Mouse (Mus musculus): ENCODE results near the gene Alg14. TPM values are rescaled to one million over a fixed set of nuclear protein-coding genes. Genes with fewer than 3 reads are reported as not detected.

The Alg14 gene
- 37.0 and 44.5 TPM in 2 replicates for polyA plus RNA-seq (2015; fragmentation: Nextera tagmentation; extraction: Ambion mirVana)

DNA sequence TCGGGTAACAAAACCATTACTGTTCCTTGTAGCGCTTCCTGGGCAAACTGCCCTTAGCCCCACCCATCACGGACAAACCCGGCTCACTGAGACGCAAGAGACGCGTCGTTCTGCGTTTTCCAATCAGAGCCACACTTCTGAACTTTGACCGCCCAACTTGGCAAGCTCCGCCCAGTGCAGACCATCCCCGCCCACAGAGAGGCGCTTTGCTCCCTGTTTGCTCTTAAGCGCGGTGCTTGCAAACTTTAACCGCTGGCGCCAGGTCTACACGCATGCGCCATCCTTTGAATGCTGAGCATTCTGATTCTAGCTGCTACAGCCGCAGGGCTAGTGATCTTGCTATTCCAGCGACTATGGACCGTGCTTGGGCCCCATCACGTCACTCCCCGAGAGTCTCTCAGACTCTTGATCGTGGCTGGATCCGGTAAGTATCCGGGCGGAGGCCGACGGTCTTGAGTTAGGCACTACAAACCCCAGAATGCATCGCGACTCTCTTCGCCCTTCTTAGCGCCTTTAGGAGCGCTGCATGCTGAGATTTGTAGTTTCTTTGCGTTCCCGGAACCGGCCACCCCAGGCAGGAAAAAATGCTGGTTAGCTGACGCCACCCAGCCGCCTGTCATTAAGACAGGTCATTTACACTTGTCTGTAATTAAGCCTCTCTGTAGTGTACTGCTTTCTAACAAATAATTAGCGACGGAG lies at the start of gene Alg14:
TSS of gene Alg14 (plus strand) at position 214 of the 699 bp plus-strand sequence.
- Histone ChIP-seq H3K9ac (peak within 1 kb of the TSS; percentile 78), H3K27me3 (no peaks in the 10 kb centered on the region), H3K4me2 (peak within 1 kb of the TSS; percentile 62), H3K27ac (peak within 1 kb of the TSS; percentile 97), H3K36me3 (no peaks in the 10 kb centered on the region), H3K4me3 (peak within 1 kb of the TSS; percentile 67), H3K4me1 (peaks cover 5% of the 10 kb centered on the region), H3K9me3 (no peaks in the 10 kb centered on the region)
- ATAC-seq (ENCODE audit: insufficient number of reproducible peaks, insufficient read depth, low FRiP score, low TSS enrichment, low read depth) = peak; percentile 95
- under 1% methylated on average over 42 of the region's 42 CpGs for WGBS

DNA sequence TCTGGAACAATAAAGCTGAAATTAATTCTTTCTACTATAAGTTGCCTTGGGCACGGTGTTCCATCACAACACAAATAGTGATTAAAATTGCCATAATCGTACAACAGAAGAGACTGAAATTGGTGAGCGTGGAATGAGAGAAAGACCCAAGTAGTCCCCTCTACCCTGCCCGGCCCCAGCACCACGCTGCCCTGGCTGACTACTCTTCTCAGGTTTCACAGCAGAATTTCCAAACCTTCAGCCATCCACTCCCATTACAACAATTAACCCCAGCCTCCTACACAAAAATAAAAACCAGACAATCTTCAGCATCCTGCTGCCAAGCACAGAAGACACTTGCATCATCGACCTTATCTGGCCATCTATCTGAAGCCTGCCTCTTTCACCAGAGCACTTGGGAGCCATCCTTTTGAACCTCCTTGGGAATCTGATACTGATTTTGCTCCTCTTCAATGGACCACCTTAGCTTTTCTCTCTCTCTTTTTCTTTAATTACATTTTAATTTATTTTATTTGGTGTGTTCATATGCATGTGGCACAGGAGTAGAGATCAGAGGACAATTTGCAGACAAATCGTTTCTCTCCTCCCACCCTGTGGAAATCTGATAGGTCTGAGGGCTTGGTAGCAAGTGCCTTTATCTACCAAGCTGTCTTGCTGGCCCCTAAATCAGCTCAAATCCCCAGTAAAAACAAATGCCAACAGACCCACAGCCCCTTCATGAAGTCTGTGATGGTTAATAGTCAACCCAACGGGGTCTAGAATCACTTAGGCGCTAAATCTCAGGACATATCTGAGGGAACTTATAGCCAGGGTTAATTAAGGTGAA lies 49.2 kb upstream of the Alg14 start:
- no peak for ATAC-seq (ENCODE audit: insufficient number of reproducible peaks, insufficient read depth, low FRiP score, low TSS enrichment, low read depth)
- H3K4me2 ChIP-seq = no peak overlapping the region
- H3K9me3 ChIP-seq = no peaks in the 10 kb centered on the region

DNA sequence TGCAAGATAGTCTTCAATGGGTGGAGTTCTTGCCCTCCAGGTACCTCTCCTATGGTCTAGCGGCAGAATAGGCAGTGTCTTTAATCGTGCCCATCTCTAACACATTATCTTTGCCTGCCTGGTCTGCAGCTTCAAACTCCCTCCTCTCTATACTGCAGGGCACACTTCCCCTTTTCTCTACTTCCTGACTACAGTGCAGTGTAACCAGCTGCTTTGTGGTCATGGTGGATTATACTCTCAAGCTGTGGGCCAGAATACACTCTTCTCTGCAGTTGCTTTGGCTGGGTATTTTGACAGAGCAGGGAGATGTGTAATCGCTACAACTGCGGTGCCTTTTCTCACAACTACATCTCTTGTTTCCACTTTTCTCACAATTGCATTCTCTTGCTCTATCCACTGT lies 48.6 kb upstream of the Alg14 start:
- no peak overlapping the region for H3K4me2 ChIP-seq
- peaks cover 33% of the 10 kb centered on the region for H3K4me1 ChIP-seq
- H3K27me3 ChIP-seq = no peaks in the 10 kb centered on the region
- no peak overlapping the region for H3K4me3 ChIP-seq
- no peaks in the 10 kb centered on the region for H3K36me3 ChIP-seq
- no peak overlapping the region for H3K9ac ChIP-seq
- no peaks in the 10 kb centered on the region for H3K9me3 ChIP-seq
- H3K27ac ChIP-seq = peak overlapping the region; percentile 39; the same call in 1 of the 2 replicates
- peak; percentile 64; the same call in 1 of the 2 replicates for ATAC-seq (ENCODE audit: insufficient number of reproducible peaks, insufficient read depth, low FRiP score, low TSS enrichment, low read depth)
- 42% methylated on average over 4 of the region's 4 CpGs for WGBS

More for the DNA sequence above, 49.2 kb upstream of the Alg14 start:
- Histone ChIP-seq H3K27ac (no peak overlapping the region), H3K4me3 (no peak overlapping the region), H3K36me3 (no peaks in the 10 kb centered on the region), H3K4me1 (peaks cover 33% of the 10 kb centered on the region), H3K27me3 (no peaks in the 10 kb centered on the region), H3K9ac (no peak overlapping the region)
- 36% methylated on average over 9 of the region's 9 CpGs for WGBS

DNA sequence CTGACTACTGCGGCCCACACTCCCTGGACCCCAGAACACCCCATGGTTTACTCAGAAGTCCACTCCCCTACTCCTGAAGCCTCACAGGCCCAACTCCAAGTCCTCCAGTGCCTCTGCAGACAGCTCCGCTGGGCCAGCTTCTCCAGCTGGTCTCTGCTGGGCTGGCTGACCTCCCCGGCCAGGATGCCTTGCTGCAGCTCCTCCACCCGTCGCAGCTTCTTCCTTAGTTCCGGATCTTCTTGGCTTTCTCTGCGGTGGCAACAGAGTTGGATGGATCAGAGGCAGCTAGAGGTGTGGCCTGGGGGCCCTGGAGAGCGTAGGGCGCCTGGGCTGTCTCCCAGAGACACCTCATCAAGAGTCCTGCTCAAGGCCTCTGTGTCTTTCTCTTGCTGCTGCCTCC lies 41.5 kb upstream of the Alg14 start:
- WGBS = 94% methylated on average over 9 of the region's 9 CpGs
- Histone ChIP-seq H3K9ac (no peak overlapping the region), H3K27ac (no peak overlapping the region), H3K36me3 (no peaks in the 10 kb centered on the region), H3K4me2 (no peak overlapping the region), H3K9me3 (no peaks in the 10 kb centered on the region), H3K4me3 (no peak overlapping the region), H3K27me3 (no peaks in the 10 kb centered on the region), H3K4me1 (peaks cover 7% of the 10 kb centered on the region; the same call in 1 of the 2 replicates)
- ATAC-seq (ENCODE audit: insufficient number of reproducible peaks, insufficient read depth, low FRiP score, low TSS enrichment, low read depth) = no peak

DNA sequence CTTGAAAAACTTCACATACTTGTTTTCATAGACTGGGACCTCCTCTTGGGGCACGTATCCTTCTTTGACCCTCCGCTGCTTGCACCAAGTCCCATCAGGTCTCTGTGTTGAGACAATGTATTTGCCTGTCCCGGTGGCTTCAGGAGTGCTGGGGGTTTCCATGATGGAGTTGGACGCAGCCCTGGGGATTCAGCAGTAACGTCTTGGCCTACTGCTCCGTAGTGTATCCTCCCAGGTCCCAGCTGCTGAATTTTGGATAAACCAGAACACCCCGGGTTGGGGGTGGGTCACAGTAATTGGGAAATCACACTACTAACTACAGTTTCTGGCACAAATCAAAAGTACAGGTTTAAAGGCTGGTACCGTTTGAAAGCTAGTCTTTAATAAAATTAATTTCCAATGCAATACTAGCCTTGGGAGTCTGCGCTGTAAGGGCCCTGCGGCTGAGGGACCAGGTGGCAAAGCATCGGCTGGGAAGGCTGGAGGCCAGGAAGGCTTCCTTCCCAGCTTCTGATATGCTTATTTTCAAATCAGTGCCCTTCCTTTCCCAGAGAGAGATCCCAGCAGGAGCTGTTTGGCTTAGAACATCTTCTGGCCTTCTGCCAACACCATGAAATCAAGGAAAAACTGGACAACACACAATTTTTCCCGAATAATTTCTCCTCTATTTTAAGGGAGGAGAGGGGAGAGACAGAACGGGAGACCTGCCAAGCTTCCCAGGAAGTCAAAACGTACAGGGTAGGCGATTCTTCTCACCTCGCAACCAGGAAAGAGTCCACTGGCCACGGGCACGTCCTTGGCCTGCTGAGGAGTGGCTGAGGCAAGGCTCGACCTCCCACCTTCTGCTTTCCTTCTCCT lies 40.8 kb upstream of the Alg14 start:
- no peak for ATAC-seq (ENCODE audit: insufficient number of reproducible peaks, insufficient read depth, low FRiP score, low TSS enrichment, low read depth)
- H3K4me1 ChIP-seq = peaks cover 7% of the 10 kb centered on the region; the same call in 1 of the 2 replicates
- H3K9ac ChIP-seq = no peak overlapping the region
- no peak overlapping the region for H3K4me3 ChIP-seq
- H3K36me3 ChIP-seq = no peaks in the 10 kb centered on the region
- no peaks in the 10 kb centered on the region for H3K27me3 ChIP-seq
- 73% methylated on average over 19 of the region's 19 CpGs for WGBS
- no peaks in the 10 kb centered on the region for H3K9me3 ChIP-seq
- H3K4me2 ChIP-seq = no peak overlapping the region
- H3K27ac ChIP-seq = no peak overlapping the region

DNA sequence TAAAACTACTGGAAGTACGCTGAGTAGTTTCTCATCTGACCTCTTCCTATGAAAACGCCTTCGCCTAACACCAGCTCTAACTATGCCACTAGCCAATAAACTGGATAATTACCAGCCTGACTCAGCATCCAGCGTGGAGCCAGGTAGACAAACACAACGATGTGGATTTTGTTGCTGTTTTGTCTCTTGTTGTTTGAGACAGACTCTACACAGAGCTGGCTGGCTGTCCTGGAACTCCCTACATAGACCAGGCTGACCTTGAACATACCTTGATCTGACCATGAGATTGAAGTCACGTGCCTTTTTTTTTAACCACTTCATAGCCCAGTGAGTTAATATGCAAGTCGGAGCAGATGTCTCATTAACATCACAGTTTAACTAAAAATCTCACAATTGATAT lies 36.1 kb upstream of the Alg14 start:
- no peak for ATAC-seq (ENCODE audit: insufficient number of reproducible peaks, insufficient read depth, low FRiP score, low TSS enrichment, low read depth)
- Histone ChIP-seq H3K4me3 (no peak overlapping the region), H3K36me3 (no peaks in the 10 kb centered on the region), H3K9ac (no peak overlapping the region), H3K4me2 (no peak overlapping the region), H3K4me1 (peaks cover 7% of the 10 kb centered on the region; the same call in 1 of the 2 replicates), H3K9me3 (no peaks in the 10 kb centered on the region), H3K27me3 (peaks cover 16% of the 10 kb centered on the region), H3K27ac (no peak overlapping the region)
- 88% methylated on average over 7 of the region's 7 CpGs for WGBS

DNA sequence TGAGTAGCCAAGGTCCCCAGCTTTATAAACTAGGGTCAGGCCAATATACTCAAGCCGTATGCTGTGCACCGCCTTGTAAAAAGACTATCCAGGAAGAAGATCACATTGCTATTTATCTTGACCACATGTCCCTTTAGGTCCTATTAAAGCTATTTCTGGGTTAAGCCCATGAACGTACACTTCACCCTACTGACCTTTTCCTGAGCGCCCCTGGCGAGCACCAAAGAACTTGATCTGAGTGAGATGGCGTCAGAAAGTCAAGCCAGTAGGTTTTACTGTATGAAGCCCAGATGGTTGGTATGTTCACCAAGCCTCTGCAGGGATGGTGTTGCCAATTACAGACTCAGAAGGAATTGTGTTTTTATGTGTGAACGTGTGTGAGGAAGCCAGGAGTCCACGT lies 35.4 kb upstream of the Alg14 start:
- no peak overlapping the region for H3K4me3 ChIP-seq
- H3K27me3 ChIP-seq = peaks cover 23% of the 10 kb centered on the region
- no peak overlapping the region for H3K4me2 ChIP-seq
- H3K9ac ChIP-seq = no peak overlapping the region
- no peaks in the 10 kb centered on the region for H3K9me3 ChIP-seq
- 77% methylated on average over 8 of the region's 8 CpGs for WGBS
- peaks cover 3% of the 10 kb centered on the region; the same call in 1 of the 2 replicates for H3K4me1 ChIP-seq
- H3K27ac ChIP-seq = no peak overlapping the region
- H3K36me3 ChIP-seq = no peaks in the 10 kb centered on the region
- no peak for ATAC-seq (ENCODE audit: insufficient number of reproducible peaks, insufficient read depth, low FRiP score, low TSS enrichment, low read depth)

DNA sequence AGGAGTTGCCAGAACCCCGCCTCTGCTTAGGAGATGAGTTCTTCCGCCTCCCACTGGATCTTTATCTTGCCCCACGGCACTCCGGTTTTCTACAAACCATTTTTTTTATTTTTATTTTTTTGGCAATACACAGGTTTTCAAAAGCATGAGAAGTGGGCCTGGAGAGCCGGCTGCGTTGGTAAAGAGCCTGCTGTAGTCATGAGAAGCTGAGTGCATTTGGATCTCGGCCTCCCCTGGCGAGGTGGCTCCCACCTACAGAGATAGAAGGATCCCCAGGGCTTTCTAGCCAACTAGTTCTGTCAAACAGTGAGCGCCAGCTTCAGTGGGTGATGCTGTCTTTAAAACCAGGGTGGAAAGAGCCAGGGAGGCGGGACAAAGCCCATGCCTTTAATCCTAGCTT lies 34.2 kb upstream of the Alg14 start:
- Histone ChIP-seq H3K4me2 (no peak overlapping the region), H3K27ac (no peak overlapping the region), H3K9me3 (no peaks in the 10 kb centered on the region), H3K4me3 (no peak overlapping the region), H3K36me3 (no peaks in the 10 kb centered on the region), H3K9ac (no peak overlapping the region), H3K27me3 (peaks cover 33% of the 10 kb centered on the region), H3K4me1 (peaks cover 3% of the 10 kb centered on the region; the same call in 1 of the 2 replicates)
- 80% methylated on average over 10 of the region's 10 CpGs for whole genome bisulfite sequencing
- no peak for ATAC-seq (ENCODE audit: insufficient number of reproducible peaks, insufficient read depth, low FRiP score, low TSS enrichment, low read depth)

DNA sequence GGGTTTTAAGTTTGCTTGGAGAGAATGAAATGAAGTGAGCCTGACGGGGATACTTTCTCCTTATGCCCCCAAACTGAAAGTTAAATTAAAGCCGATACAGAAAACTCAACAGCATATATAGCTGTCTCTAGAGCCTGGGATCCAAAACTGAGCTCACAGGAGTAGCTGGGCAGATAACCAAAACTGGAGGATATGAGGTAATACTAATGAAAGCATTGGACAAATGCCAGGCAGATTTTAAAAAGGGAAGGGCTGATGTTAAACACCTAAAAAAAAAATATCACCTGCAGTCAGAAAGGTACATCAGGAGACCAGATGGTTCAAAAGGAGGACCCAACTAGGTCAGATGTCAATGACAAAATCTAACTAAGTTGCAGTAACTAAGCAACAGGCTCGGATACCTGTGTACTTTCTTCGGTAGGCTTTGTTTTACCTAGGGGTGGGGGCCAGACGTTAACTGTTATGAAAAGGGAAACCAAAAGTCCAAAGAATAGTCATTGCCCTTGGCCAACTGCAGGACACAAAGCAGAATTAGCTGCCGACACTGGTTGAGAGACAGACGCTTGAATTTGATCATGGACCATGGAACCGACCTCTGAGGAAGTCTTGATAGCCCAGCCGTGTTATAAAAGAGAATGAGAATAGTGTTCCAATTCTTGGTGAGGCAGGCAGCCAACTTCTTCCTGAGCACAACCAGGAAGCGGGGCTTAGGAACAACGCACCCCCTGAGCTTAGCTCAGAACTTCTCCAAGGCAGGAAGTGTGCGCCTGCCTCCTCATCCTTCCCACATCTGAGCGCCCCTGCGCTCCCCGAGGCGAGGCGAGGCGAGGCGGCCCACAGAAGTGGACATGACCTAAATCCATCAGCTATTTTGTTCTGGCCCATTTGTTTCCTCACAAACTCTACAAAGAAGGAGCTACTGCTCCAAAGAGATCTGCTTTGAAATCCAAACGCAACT lies 32.8 kb upstream of the Alg14 start:
- no peak overlapping the region for H3K4me2 ChIP-seq
- no peak for ATAC-seq (ENCODE audit: insufficient number of reproducible peaks, insufficient read depth, low FRiP score, low TSS enrichment, low read depth)
- WGBS = 71% methylated on average over 20 of the region's 20 CpGs
- no peak overlapping the region for H3K9ac ChIP-seq
- H3K9me3 ChIP-seq = no peaks in the 10 kb centered on the region
- peaks cover 10% of the 10 kb centered on the region; the same call in 1 of the 2 replicates for H3K4me1 ChIP-seq
- no peak overlapping the region for H3K4me3 ChIP-seq
- H3K27me3 ChIP-seq = peaks cover 46% of the 10 kb centered on the region
- H3K27ac ChIP-seq = no peak overlapping the region
- H3K36me3 ChIP-seq = no peaks in the 10 kb centered on the region

DNA sequence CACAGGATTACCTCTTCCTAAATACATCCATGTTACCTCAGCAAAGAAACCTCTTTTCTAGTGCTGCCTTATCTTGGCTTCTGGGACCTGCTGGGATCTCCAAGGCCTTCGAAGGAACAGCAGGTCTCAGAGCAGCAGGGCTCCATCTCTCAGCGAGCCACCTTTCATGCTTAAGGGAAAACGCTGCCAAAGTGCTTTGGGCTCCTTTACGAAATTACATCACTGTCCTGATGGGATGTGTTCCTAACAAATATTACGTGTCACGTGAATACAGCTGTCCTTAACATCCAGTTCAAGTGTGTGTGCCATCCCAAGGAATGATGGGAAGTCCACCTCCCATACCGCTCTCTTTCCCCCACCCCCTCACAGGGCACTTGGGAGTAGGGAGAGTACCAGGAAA lies 31.5 kb upstream of the Alg14 start:
- H3K9me3 ChIP-seq = no peaks in the 10 kb centered on the region
- no peaks in the 10 kb centered on the region for H3K36me3 ChIP-seq
- H3K4me2 ChIP-seq = no peak overlapping the region
- no peak overlapping the region for H3K4me3 ChIP-seq
- H3K27ac ChIP-seq = no peak overlapping the region
- H3K9ac ChIP-seq = no peak overlapping the region
- peaks cover 58% of the 10 kb centered on the region for H3K27me3 ChIP-seq
- no peak for ATAC-seq (ENCODE audit: insufficient number of reproducible peaks, insufficient read depth, low FRiP score, low TSS enrichment, low read depth)
- WGBS = 79% methylated on average over 7 of the region's 7 CpGs
- peaks cover 10% of the 10 kb centered on the region; the same call in 1 of the 2 replicates for H3K4me1 ChIP-seq
